Mouse (Mus musculus) heart, embryonic 16.5 days (tissue): ENCODE data around the gene Sh2d5. TPM values are rescaled to one million over a fixed set of nuclear protein-coding genes. Genes with fewer than 3 reads are reported as not detected.

Experiments
- ATAC-seq: fragments of 200-750 bp; cut with Nextera tagmentation; replicated peaks from 2 replicates; pipeline ENCODE4 v1.8.0; 2017; ENCODE audit warnings: moderate number of reproducible peaks; ENCODE audit not compliant: insufficient read depth, low FRiP score; ENCODE audit errors: extremely low read depth
- H3K27ac ChIP-seq: fragments of 300-500 bp; sonication (generic); 2 replicates; pipeline ENCODE4 v1.5.1; 2014; ENCODE audit warnings: mild to moderate bottlenecking, low read length, control low read depth, moderate library complexity
- H3K27me3 ChIP-seq: fragments of 300-500 bp; sonication (generic); 2 replicates; pipeline ENCODE4 v1.6.1; 2014; ENCODE audit warnings: low read length, mixed read lengths; ENCODE audit not compliant: control insufficient read depth, insufficient read depth
- H3K36me3 ChIP-seq: fragments of 300-500 bp; sonication (generic); 2 replicates; pipeline ENCODE4 v1.6.1; 2014; ENCODE audit not compliant: control insufficient read depth, insufficient read depth
- H3K4me1 ChIP-seq: fragments of 300-500 bp; sonication (generic); 2 replicates; pipeline ENCODE4 v1.6.1; 2014; ENCODE audit warnings: low read length, mixed read lengths; ENCODE audit not compliant: control insufficient read depth, insufficient read depth
- H3K4me2 ChIP-seq: fragments of 300-500 bp; sonication (generic); 2 replicates; pipeline ENCODE4 v1.6.1; 2014; ENCODE audit warnings: low read depth, mild to moderate bottlenecking, control low read depth, low read length
- H3K4me3 ChIP-seq: fragments of 300-500 bp; sonication (generic); 2 replicates; pipeline ENCODE4 v1.5.1; 2014; ENCODE audit warnings: mild to moderate bottlenecking, control low read depth, low read length
- H3K9ac ChIP-seq: fragments of 300-500 bp; sonication (generic); 2 replicates; pipeline ENCODE4 v1.6.1; 2014; ENCODE audit warnings: low read length, control low read depth
- H3K9me3 ChIP-seq: fragments of 300-500 bp; sonication (generic); replicated peaks from 2 replicates; pipeline ENCODE4 v1.6.1; 2016; ENCODE audit warnings: low read length; ENCODE audit not compliant: control insufficient read depth
- WGBS: fragments of 180-500 bp; shearing (Covaris S2); extraction: QIAGEN DNeasy Blood & Tissue Kit; methylation state at CpG from one replicate; pipeline ENCODE4 v1.1.7; 2014; 5-methylcytosine and 5-hydroxymethylcytosine counted together
- polyA plus RNA-seq: library from polyadenylated mRNA; unstranded; fragments of >200 nt; fragmentation: Nextera tagmentation; extraction: Ambion mirVana; gene quantifications from 2 replicates; pipeline ENCODE4 v1.2.1, GENCODE M21; 2015

Gene Sh2d5
- 0.15 and 0.26 TPM in 2 replicates for polyA plus RNA-seq

GRCm38 (mm10) chr4:138250088-138250960, at the start of gene Sh2d5, which contains the start of gene Kif17:
Gene Sh2d5, plus strand, starts transcription at chr4:138250403.
Gene Kif17, plus strand, starts transcription at chr4:138250435.
- peaks cover 25% of the 10 kb centered on the region for H3K27me3 ChIP-seq
- peak within 1 kb of the TSS; percentile 56 for H3K9ac ChIP-seq
- 1% methylated on average over 58 of the region's 74 CpGs for WGBS
- no peak within 1 kb of the TSS for H3K27ac ChIP-seq
- peak within 1 kb of the TSS; percentile 98 for H3K4me2 ChIP-seq
- peaks cover 22% of the 10 kb centered on the region for H3K4me1 ChIP-seq
- H3K9me3 ChIP-seq: no peaks in the 10 kb centered on the region
- peak within 1 kb of the TSS; percentile 60 for H3K4me3 ChIP-seq
- ATAC-seq: peak; percentile 73
- H3K36me3 ChIP-seq: peaks cover 4% of the 10 kb centered on the region; the same call in 1 of the 2 replicates

- H3K4me2 ChIP-seq: no peak overlapping the region
- 66% methylated on average over 3 of the region's 3 CpGs for WGBS
- no peaks in the 10 kb centered on the region for H3K27me3 ChIP-seq
- H3K4me1 ChIP-seq: no peaks in the 10 kb centered on the region
- no peak overlapping the region for H3K4me3 ChIP-seq
- H3K36me3 ChIP-seq: peaks cover 52% of the 10 kb centered on the region
- H3K9ac ChIP-seq: no peak overlapping the region
- H3K9me3 ChIP-seq: no peaks in the 10 kb centered on the region
- ATAC-seq: no peak
- H3K27ac ChIP-seq: no peak overlapping the region
Measured at GRCm38 (mm10) chr4:138200769-138201168, 49.4 kb upstream of the Sh2d5 start.

- Histone ChIP-seq H3K4me2 (no peak overlapping the region), H3K9me3 (no peaks in the 10 kb centered on the region), H3K27ac (no peak overlapping the region), H3K36me3 (peaks cover 51% of the 10 kb centered on the region), H3K4me1 (no peaks in the 10 kb centered on the region), H3K9ac (no peak overlapping the region), H3K4me3 (no peak overlapping the region), H3K27me3 (no peaks in the 10 kb centered on the region)
- no peak for ATAC-seq
- 46% methylated on average over 9 of the region's 9 CpGs for WGBS
Measured at GRCm38 (mm10) chr4:138201696-138202095, 48.5 kb upstream of the Sh2d5 start.

GRCm38 (mm10) chr4:138210116-138210515, 40.1 kb upstream of the Sh2d5 start:
- H3K27me3 ChIP-seq: no peaks in the 10 kb centered on the region
- no peak overlapping the region for H3K27ac ChIP-seq
- no peak overlapping the region for H3K4me2 ChIP-seq
- no peaks in the 10 kb centered on the region for H3K4me1 ChIP-seq
- no peak overlapping the region for H3K4me3 ChIP-seq
- H3K9ac ChIP-seq: no peak overlapping the region
- H3K9me3 ChIP-seq: no peaks in the 10 kb centered on the region
- no peak for ATAC-seq
- WGBS: 91% methylated on average over 5 of the region's 5 CpGs
- H3K36me3 ChIP-seq: peaks cover 38% of the 10 kb centered on the region

DNA sequence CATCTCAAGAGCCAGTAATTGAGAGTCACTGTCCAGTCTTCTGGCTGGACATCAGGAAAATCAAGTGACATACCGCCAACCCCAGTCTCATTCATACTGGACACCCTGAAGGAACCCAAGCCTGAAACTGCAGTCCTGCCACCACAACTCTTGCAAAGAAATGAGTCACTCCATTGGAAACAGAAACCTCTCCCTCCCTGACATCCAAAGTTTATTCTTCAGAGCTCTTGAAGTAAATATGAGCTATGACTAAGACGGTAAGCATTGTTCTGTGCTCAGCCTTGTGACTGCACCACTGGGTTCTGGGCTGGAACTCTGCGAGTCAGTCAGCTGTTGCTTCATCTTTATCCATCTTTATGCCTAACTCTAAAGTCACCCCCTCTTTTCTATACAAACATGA, 36.3 kb upstream of the Sh2d5 start:
- Histone ChIP-seq H3K9me3 (no peaks in the 10 kb centered on the region), H3K9ac (no peak overlapping the region), H3K27me3 (no peaks in the 10 kb centered on the region), H3K4me2 (no peak overlapping the region), H3K4me1 (peaks cover 16% of the 10 kb centered on the region), H3K27ac (no peak overlapping the region), H3K36me3 (peaks cover 10% of the 10 kb centered on the region), H3K4me3 (no peak overlapping the region)
- 75% methylated on average over 3 of the region's 3 CpGs for WGBS
- no peak for ATAC-seq

GRCm38 (mm10) chr4:138215671-138216199, 34.5 kb upstream of the Sh2d5 start:
- Histone ChIP-seq H3K36me3 (no peaks in the 10 kb centered on the region), H3K4me3 (peak overlapping the region; percentile 94), H3K9me3 (no peaks in the 10 kb centered on the region), H3K4me2 (peak overlapping the region; percentile 79), H3K27ac (peak overlapping the region; percentile 99), H3K4me1 (peaks cover 28% of the 10 kb centered on the region), H3K9ac (peak overlapping the region; percentile 96), H3K27me3 (no peaks in the 10 kb centered on the region)
- ATAC-seq: no peak
- 49% methylated on average over 13 of the region's 13 CpGs for WGBS

DNA sequence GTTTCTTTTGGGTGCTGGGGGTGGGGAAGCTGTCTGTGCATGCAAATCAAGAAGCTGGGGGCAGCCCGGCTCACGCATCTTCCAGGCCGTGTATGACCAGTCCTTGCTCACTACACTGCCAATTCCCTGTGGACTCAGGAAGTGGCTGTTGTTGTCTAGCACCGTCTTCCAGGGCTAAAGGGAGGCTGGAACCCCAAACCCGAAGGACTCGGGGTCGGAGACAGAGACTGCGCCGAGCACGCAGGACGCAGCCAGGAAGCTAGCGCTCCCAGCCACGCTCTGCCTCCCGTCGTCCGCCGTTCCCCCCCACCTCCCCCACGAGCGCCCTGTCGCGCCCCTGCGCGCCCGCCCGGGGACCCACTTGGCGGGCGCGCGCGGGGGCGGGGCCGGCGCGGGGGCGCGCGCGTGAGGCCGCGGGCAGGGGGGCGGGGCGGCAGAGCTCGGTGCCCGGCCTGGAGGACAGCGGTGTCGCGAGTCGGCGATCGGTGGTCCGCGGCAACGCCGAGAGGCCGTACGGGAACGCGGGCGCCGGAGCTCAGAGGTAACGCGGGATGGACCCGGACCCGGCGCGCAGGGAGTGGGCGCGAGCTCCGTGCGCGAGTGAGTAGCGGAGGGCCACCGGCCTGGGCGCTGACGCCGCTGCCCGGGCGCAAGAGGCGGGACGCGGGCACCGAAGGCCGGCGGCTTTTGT, 33.9 kb upstream of the Sh2d5 start, which contains the start of gene Hp1bp3:
TSS of gene Hp1bp3 (plus strand) at position 97 of the 691 bp plus-strand sequence.
- H3K27ac ChIP-seq: peak within 1 kb of the TSS; percentile 99
- no peaks in the 10 kb centered on the region for H3K9me3 ChIP-seq
- peak within 1 kb of the TSS; percentile 99 for H3K9ac ChIP-seq
- peak within 1 kb of the TSS; percentile 94 for H3K4me3 ChIP-seq
- no peaks in the 10 kb centered on the region for H3K36me3 ChIP-seq
- peaks cover 28% of the 10 kb centered on the region for H3K4me1 ChIP-seq
- H3K4me2 ChIP-seq: peak within 1 kb of the TSS; percentile 79
- H3K27me3 ChIP-seq: no peaks in the 10 kb centered on the region
- WGBS: under 1% methylated on average over 82 of the region's 84 CpGs
- ATAC-seq: peak; percentile 63

GRCm38 (mm10) chr4:138216891-138217392, 33.3 kb upstream of the Sh2d5 start:
- H3K4me1 ChIP-seq: peaks cover 28% of the 10 kb centered on the region

More at GRCm38 (mm10) chr4:138216891-138217392, 33.3 kb upstream of the Sh2d5 start:
- H3K27me3 ChIP-seq: no peaks in the 10 kb centered on the region
- peak overlapping the region; percentile 99 for H3K27ac ChIP-seq
- peak overlapping the region; percentile 79 for H3K4me2 ChIP-seq
- H3K36me3 ChIP-seq: peaks cover under 1% of the 10 kb centered on the region; the same call in 1 of the 2 replicates
- peak overlapping the region; percentile 99 for H3K9ac ChIP-seq
- ATAC-seq: peak; percentile 98
- no peaks in the 10 kb centered on the region for H3K9me3 ChIP-seq
- under 1% methylated on average over 60 of the region's 68 CpGs for WGBS
- peak overlapping the region; percentile 94 for H3K4me3 ChIP-seq
